Mouse (Mus musculus): ENCODE measurements around the gene Ccnk. TPM values are rescaled to one million over a fixed set of nuclear protein-coding genes. Genes with fewer than 3 reads are reported as not detected.
A peak's percentile ranks its signal among the peaks of the same experiment; 100 is the strongest.

The Ccnk gene
- polyA plus RNA-seq, 1 experiment: 23.6 TPM

- TF ChIP-seq USF1 (IDR thresholded peaks at IDR 0.05; ENCODE audit: low read depth): no peak
- TF ChIP-seq CEBPB (IDR thresholded peaks at IDR 0.05; ENCODE audit: low read depth): no peak
- TF ChIP-seq CTCF (IDR thresholded peaks at IDR 0.05; ENCODE audit: control insufficient read depth, insufficient read depth, insufficient read length): peak; percentile 70
- no peak for TF ChIP-seq MAX (IDR thresholded peaks at IDR 0.05)
- no peak for TF ChIP-seq MYOD1 (IDR thresholded peaks at IDR 0.05; ENCODE audit: control insufficient read depth, insufficient read length, low read depth)
- TF ChIP-seq MYOG (IDR thresholded peaks at IDR 0.05; ENCODE audit: control insufficient read depth, extremely low read depth, insufficient read length): no peak
- TF ChIP-seq FOSL1 (IDR thresholded peaks at IDR 0.05; ENCODE audit: insufficient read depth, low read length, poor library complexity, severe bottlenecking): no peak
- Histone ChIP-seq H3K27me3 (ENCODE audit: control insufficient read depth, insufficient read depth, insufficient read length) (no peaks in the 10 kb centered on the region), H3K79me3 (ENCODE audit: low read depth) (no peaks in the 10 kb centered on the region), H3K79me2 (ENCODE audit: control insufficient read depth, insufficient read depth) (no peaks in the 10 kb centered on the region), H3K36me3 (ENCODE audit: control insufficient read depth, insufficient read depth) (no peaks in the 10 kb centered on the region), H3K4me3 (ENCODE audit: insufficient read depth, poor library complexity, severe bottlenecking) (no peak overlapping the region), H3ac (ENCODE audit: control insufficient read depth, insufficient read length, low read depth) (no peak overlapping the region)
Observed at GRCm38 (mm10) chr12:108230821-108231794, 51.7 kb downstream of the Ccnk start.

GRCm38 (mm10) chr12:108231901-108232300 is 52.5 kb downstream of the Ccnk start:
- no peaks in the 10 kb centered on the region for H3K79me2 ChIP-seq (ENCODE audit: control insufficient read depth, insufficient read depth)
- H3K79me3 ChIP-seq (ENCODE audit: low read depth): no peaks in the 10 kb centered on the region
- no peak overlapping the region for H3ac ChIP-seq (ENCODE audit: control insufficient read depth, insufficient read length, low read depth)
- H3K4me3 ChIP-seq (ENCODE audit: insufficient read depth, poor library complexity, severe bottlenecking): no peak overlapping the region
- H3K36me3 ChIP-seq (ENCODE audit: control insufficient read depth, insufficient read depth): no peaks in the 10 kb centered on the region
- TF ChIP-seq FOSL1 (IDR thresholded peaks at IDR 0.05; ENCODE audit: insufficient read depth, low read length, poor library complexity, severe bottlenecking) (no peak), USF1 (IDR thresholded peaks at IDR 0.05; ENCODE audit: low read depth) (no peak), CEBPB (IDR thresholded peaks at IDR 0.05; ENCODE audit: low read depth) (no peak), MAX (IDR thresholded peaks at IDR 0.05) (no peak), MYOD1 (IDR thresholded peaks at IDR 0.05; ENCODE audit: control insufficient read depth, insufficient read length, low read depth) (no peak), CTCF (IDR thresholded peaks at IDR 0.05; ENCODE audit: control insufficient read depth, insufficient read depth, insufficient read length) (no peak)
- H3K27me3 ChIP-seq (ENCODE audit: control insufficient read depth, insufficient read depth, insufficient read length): no peaks in the 10 kb centered on the region

GRCm38 (mm10) chr12:108233736-108234135 is 54.4 kb downstream of the Ccnk start:
- H3K79me3 ChIP-seq (ENCODE audit: low read depth): no peaks in the 10 kb centered on the region
- TF ChIP-seq MYOD1 (IDR thresholded peaks at IDR 0.05; ENCODE audit: control insufficient read depth, insufficient read length, low read depth) (no peak), CTCF (IDR thresholded peaks at IDR 0.05; ENCODE audit: control insufficient read depth, insufficient read depth, insufficient read length) (no peak), CEBPB (IDR thresholded peaks at IDR 0.05; ENCODE audit: low read depth) (no peak), FOSL1 (IDR thresholded peaks at IDR 0.05; ENCODE audit: insufficient read depth, low read length, poor library complexity, severe bottlenecking) (no peak), USF1 (IDR thresholded peaks at IDR 0.05; ENCODE audit: low read depth) (no peak), MYOG (IDR thresholded peaks at IDR 0.05; ENCODE audit: control insufficient read depth, extremely low read depth, insufficient read length) (no peak), MAX (IDR thresholded peaks at IDR 0.05) (no peak)
- H3K79me2 ChIP-seq (ENCODE audit: control insufficient read depth, insufficient read depth): no peaks in the 10 kb centered on the region
- H3K27me3 ChIP-seq (ENCODE audit: control insufficient read depth, insufficient read depth, insufficient read length): no peaks in the 10 kb centered on the region
- H3ac ChIP-seq (ENCODE audit: control insufficient read depth, insufficient read length, low read depth): no peak overlapping the region
- no peak overlapping the region for H3K4me3 ChIP-seq (ENCODE audit: insufficient read depth, poor library complexity, severe bottlenecking)
- H3K36me3 ChIP-seq (ENCODE audit: control insufficient read depth, insufficient read depth): no peaks in the 10 kb centered on the region

GRCm38 (mm10) chr12:108234832-108235602 is 55.6 kb downstream of the Ccnk start:
- Histone ChIP-seq H3K79me2 (ENCODE audit: control insufficient read depth, insufficient read depth) (no peaks in the 10 kb centered on the region), H3K4me3 (ENCODE audit: insufficient read depth, poor library complexity, severe bottlenecking) (no peak overlapping the region), H3ac (ENCODE audit: control insufficient read depth, insufficient read length, low read depth) (no peak overlapping the region), H3K79me3 (ENCODE audit: low read depth) (no peaks in the 10 kb centered on the region), H3K36me3 (ENCODE audit: control insufficient read depth, insufficient read depth) (no peaks in the 10 kb centered on the region), H3K27me3 (ENCODE audit: control insufficient read depth, insufficient read depth, insufficient read length) (no peaks in the 10 kb centered on the region)
- TF ChIP-seq MAX (IDR thresholded peaks at IDR 0.05): no peak
- TF ChIP-seq CEBPB (IDR thresholded peaks at IDR 0.05; ENCODE audit: low read depth): no peak
- no peak for TF ChIP-seq MYOG (IDR thresholded peaks at IDR 0.05; ENCODE audit: control insufficient read depth, extremely low read depth, insufficient read length)
- TF ChIP-seq CTCF (IDR thresholded peaks at IDR 0.05; ENCODE audit: control insufficient read depth, insufficient read depth, insufficient read length): no peak
- TF ChIP-seq USF1 (IDR thresholded peaks at IDR 0.05; ENCODE audit: low read depth): no peak

GRCm38 (mm10) chr12:108235976-108236555 is 56.7 kb downstream of the Ccnk start:
- no peak overlapping the region for H3ac ChIP-seq (ENCODE audit: control insufficient read depth, insufficient read length, low read depth)
- no peaks in the 10 kb centered on the region for H3K36me3 ChIP-seq (ENCODE audit: control insufficient read depth, insufficient read depth)
- no peaks in the 10 kb centered on the region for H3K27me3 ChIP-seq (ENCODE audit: control insufficient read depth, insufficient read depth, insufficient read length)
- no peaks in the 10 kb centered on the region for H3K79me2 ChIP-seq (ENCODE audit: control insufficient read depth, insufficient read depth)
- H3K79me3 ChIP-seq (ENCODE audit: low read depth): no peaks in the 10 kb centered on the region
- H3K4me3 ChIP-seq (ENCODE audit: insufficient read depth, poor library complexity, severe bottlenecking): no peak overlapping the region
- TF ChIP-seq CEBPB (IDR thresholded peaks at IDR 0.05; ENCODE audit: low read depth): no peak

All from C2C12 (cell line).